18 mouse cellular contexts compared by ENCODE assay signal in the genomic region with DNA sequence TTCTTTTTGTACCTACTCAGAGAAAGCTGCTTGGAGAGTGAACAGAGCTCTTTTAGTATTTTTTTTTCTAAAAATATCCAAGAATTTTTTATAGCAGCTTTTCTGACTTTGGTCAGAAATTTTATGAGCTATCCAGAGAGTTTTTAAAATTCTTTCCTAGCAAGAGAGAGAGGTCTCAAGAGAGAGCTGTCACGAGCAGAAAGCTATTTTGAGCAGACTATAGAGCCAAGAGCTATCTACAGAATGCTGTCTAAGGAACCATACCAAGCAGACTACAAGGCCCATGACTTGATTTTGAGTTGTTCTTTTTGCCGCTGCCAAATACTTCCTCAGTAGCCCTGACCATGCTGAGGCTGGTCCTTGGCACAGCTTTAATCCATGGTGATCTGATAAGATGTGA.
"Had no signal": no experiment of that assay in that cellular context is flagged by ENCODE, and none has a peak within 500 bp of the region (broad histone marks: within the 10 kb centered on the region; RNA-seq: fewer than 3 reads in every experiment).

No protein-coding gene starts in this region.

- H3K9me3 ChIP-seq: midbrain, embryonic 10.5 days; midbrain, embryonic 12.5 days; neural tube, embryonic 13.5 days; neural tube, embryonic 15.5 days had no signal

- H3K36me3 ChIP-seq: midbrain, embryonic 10.5 days; midbrain, embryonic 12.5 days; neural tube, embryonic 13.5 days; neural tube, embryonic 15.5 days had no signal

- DNase-seq: lung, adult 18-20 months; lung, embryonic 14.5 days; lung, postnatal 10 days; lung, postnatal 4 days; midbrain, embryonic 14.5 days; retina, postnatal 1 day; right cerebral cortex, adult 18-20 months; right cerebral cortex, postnatal 25 days; right cerebral cortex, postnatal 4 days; spleen, adult 18-20 months; thymus, adult 2 months; thymus, postnatal 36 days had no signal

- H3K4me2 ChIP-seq: lung, embryonic 14.5 days; midbrain, embryonic 12.5 days; neural tube, embryonic 13.5 days; neural tube, embryonic 15.5 days had no signal

- H3K4me1 ChIP-seq: midbrain, embryonic 10.5 days; midbrain, embryonic 12.5 days; neural tube, embryonic 13.5 days; neural tube, embryonic 15.5 days had no signal

- H3K27me3 ChIP-seq: midbrain, embryonic 12.5 days; neural tube, embryonic 13.5 days; neural tube, embryonic 15.5 days had no signal

- ATAC-seq: midbrain, embryonic 16.5 days had no signal

- H3K27ac ChIP-seq: midbrain, embryonic 10.5 days; midbrain, embryonic 12.5 days; neural tube, embryonic 13.5 days; neural tube, embryonic 15.5 days had no signal

- H3K4me3 ChIP-seq: midbrain, embryonic 10.5 days; midbrain, embryonic 12.5 days; myocyte; neural tube, embryonic 13.5 days; neural tube, embryonic 15.5 days had no signal

- H3K9ac ChIP-seq: lung, embryonic 14.5 days; midbrain, embryonic 12.5 days; neural tube, embryonic 13.5 days; neural tube, embryonic 15.5 days had no signal
